Mouse (Mus musculus): ENCODE data around the gene Arhgdia.

Gene Arhgdia

GRCm38 (mm10) chr11:120552736-120553135 lies 28.7 kb downstream of the Arhgdia start:
- in situ Hi-C loops (cut with MseI, MboI) = no loop called here

DNA sequence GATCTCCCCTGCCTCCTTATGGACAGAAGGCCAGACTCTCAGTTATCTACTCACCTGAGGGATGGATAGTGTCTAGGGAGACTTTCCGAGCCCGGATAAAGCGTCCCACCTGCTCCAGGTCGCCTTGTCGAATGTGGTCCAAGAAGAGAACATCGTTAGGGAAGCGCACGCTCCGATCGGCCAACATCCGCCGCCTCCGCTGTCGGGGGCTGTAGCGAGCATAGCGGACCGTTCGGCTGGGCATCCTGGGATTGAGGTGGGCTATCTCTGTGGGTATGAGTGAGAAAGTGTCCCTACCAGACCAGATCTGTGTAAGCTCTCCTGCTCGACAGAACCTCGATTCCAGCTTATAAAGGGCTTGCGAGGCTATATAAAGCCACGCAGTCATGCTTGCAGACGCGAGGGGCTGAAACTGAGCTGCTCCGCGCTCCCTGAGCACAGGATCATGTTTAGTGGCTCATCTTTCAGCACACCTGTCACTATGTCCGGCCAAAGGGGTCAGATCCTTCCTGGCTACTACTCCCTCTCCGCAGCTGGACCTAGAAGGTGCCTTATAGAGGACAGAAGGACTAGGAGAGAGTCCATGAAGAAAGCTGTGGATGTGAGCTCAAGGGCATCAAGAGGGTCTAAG lies 30.5 kb downstream of the Arhgdia start, which contains the start of gene Ppp1r27:
Gene Ppp1r27, minus strand, starts transcription at position 323 of the 631 bp plus-strand sequence.
- in situ Hi-C loops (cut with MseI, MboI) = no loop called here

GRCm38 (mm10) chr11:120549986-120550809 lies 31.2 kb downstream of the Arhgdia start:
- in situ Hi-C loops (cut with MseI, MboI) = no loop called here

GRCm38 (mm10) chr11:120549168-120549945 lies 32.1 kb downstream of the Arhgdia start, which contains the start of gene Mcrip1:
Mcrip1 (minus strand) TSS chr11:120549727.
- in situ Hi-C loops (cut with MseI, MboI) = no loop called here

GRCm38 (mm10) chr11:120548786-120549167 lies 32.6 kb downstream of the Arhgdia start:
- in situ Hi-C loops (cut with MseI, MboI) = no loop called here

GRCm38 (mm10) chr11:120548214-120548613 lies 33.2 kb downstream of the Arhgdia start:
- in situ Hi-C loops (cut with MseI, MboI) = no loop called here

- in situ Hi-C loops (cut with MseI, MboI) = no loop called here
Observed at GRCm38 (mm10) chr11:120547469-120547868, 34.0 kb downstream of the Arhgdia start.

GRCm38 (mm10) chr11:120545964-120546363 lies 35.5 kb downstream of the Arhgdia start:
- in situ Hi-C loops (cut with MseI, MboI) = no loop called here

GRCm38 (mm10) chr11:120542376-120542775 lies 39.0 kb downstream of the Arhgdia start:
- in situ Hi-C loops (cut with MseI, MboI) = no loop called here

DNA sequence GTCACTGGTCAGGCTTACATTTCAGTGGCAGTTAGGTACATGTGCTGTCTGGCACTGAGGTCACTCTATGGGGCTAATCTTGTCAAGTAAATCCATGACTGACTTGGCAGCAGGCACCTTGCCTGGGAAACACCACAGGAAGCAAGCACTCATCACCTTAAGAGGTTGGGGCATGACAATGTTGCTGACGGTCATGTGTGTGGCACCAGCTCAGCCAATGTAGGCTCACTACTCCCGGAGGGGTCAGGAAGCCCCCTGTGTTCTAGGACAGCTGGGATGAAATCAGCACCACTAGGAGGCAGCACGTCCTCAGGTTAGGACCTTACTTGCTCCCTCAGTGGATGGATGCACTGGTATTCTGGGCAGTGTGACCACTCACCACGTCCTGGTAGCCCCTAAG lies 39.5 kb downstream of the Arhgdia start:
- in situ Hi-C loops (cut with MseI, MboI) = no loop called here

DNA sequence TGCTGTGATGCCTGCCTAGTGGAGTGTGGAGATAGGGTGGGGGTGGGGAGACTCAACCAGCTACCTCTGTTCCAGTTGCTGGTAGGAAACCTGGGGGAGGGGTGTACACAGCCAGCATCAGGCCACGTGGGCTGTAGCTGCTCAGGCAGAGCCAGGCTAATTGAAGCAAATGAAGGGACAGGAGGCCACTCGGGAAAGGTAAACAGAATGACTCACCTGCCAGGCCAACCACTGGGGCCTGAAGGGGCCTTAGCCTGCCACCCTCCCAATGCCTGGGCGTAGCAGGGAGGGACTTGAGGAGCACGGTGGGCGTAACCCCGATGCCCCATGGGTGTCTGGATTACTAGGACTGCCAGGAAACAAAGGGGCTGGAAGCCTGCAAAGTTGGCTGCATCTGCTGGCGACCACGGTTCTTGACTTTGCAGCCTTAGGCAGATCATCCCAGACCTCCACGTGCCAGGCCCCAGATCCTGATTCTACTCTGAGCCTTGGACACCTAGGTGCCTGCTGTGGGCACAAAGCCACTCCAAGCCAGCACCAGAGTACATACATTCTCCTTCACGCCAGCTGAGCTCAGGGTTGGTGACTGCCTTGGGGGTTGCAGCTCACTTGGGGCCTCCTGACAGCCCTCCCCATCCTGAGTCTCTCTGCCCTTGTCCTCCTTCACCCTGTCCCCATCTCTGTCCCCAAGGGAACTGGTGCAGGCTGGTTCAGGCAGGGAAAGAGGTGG lies 42.0 kb downstream of the Arhgdia start:
- in situ Hi-C loops (cut with MseI, MboI) = no loop called here

GRCm38 (mm10) chr11:120538955-120539284 lies 42.5 kb downstream of the Arhgdia start:
- in situ Hi-C loops (cut with MseI, MboI) = no loop called here

DNA sequence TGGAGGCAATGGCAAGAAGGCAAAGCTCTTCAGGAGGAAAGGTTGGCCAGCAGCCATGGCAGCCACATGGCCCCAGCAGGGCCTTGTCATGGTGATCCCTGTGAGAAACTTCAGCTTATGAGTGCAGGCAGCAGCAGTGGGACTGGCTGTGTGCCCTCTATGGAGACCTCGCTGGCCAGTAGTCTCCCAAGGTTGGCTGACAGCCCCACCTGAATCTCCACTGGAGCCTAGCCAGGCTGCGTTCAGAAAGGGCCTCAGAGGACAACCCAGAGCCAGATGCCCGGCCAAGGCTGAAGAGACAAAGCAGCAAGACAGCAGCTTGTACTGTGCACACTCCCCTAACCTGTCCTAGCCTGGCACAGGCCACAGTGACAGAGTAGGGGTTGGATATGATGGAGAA lies 42.9 kb downstream of the Arhgdia start:
- in situ Hi-C loops (cut with MseI, MboI) = no loop called here

- in situ Hi-C loops (cut with MseI, MboI) = no loop called here
Observed at GRCm38 (mm10) chr11:120535804-120536203, 45.6 kb downstream of the Arhgdia start.

DNA sequence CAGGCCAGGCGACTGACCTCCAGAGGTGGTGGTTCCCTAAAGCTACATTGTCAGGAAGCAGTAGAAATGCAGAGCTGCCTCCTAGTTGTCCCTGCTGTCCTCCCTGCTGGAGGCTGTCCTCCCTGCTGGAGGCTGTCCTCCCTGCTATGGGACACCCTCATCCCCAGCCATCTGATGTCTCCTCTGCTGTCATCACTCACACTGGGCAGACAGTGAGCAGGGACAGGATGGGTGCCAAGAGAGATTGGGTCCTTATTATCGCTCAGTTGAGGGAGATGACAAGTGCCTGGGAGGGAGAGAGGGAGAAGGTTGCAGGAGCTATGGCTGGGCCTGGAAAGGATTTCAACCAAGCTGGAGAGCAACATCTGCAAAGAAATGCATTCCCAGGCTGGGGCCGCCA lies 46.3 kb downstream of the Arhgdia start:
- in situ Hi-C loops (cut with MseI, MboI) = no loop called here

DNA sequence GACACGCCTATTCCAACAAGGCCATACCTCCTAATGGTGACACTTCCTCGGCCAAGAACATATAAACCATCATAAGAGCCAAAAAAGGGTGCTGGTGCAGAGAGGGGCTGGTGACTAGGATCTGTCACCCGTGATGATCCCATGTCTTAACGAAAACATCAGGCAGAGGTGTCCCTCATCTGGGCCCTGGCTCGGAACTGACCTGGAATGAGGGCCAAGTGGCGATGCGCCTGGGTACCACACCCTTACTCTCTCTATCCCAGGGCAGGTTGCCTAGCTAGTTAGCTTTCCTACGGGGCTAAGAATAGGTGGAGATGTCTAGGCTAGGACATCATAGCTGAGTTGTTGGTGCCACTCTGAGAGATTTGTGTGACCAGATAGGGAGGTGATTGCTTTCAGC lies 47.3 kb downstream of the Arhgdia start:
- in situ Hi-C loops (cut with MseI, MboI) = no loop called here

DNA sequence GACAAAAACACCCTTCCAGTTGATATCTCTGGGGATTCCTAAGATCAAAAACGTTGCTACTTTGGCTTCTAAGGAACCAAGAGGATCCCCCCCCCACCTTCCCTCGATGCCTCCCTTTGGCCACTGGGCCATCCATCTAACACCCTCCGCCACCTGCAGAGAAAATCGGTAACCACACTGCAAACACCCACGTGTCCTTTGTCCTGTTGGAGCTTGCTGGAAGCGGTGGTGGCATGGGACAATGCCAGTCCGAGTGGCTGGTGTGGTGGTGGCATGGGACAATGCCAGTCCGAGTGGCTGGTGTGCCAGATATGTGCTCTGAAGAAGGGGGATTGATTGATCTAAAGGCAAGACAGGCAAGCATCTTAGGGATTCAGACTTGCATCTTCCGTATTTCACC lies 49.8 kb downstream of the Arhgdia start:
- in situ Hi-C loops (cut with MseI, MboI) = no loop called here

- in situ Hi-C loops (cut with MseI, MboI) = no loop called here
Observed at GRCm38 (mm10) chr11:120530085-120530964, 51.1 kb downstream of the Arhgdia start, which contains the start of gene Gcgr. Gcgr (plus strand) TSS chr11:120530699.

GRCm38 (mm10) chr11:120528903-120529302 lies 52.5 kb downstream of the Arhgdia start:
- in situ Hi-C loops (cut with MseI, MboI) = no loop called here

All from mouse trophoblast stem cell (cell line).